Mouse (Mus musculus) cerebellum, adult 11-12 months (tissue): Measurements from ENCODE around the gene Slfn4.
"Not testable (repeated sequence)": the region's sequence is repeated elsewhere in the genome, so short reads cannot be mapped to it uniquely, and the experiment has no call there.

Experiments
- DNase-seq: peaks from one replicate; pipeline ENCODE4 v3.0.0; 2022

Slfn4 gene

GRCm38 (mm10) chr11:83174948-83175539 lies at the start of gene Slfn4:
Slfn4 (plus strand) TSS chr11:83175186.
- DNase-seq, result no peak

DNA sequence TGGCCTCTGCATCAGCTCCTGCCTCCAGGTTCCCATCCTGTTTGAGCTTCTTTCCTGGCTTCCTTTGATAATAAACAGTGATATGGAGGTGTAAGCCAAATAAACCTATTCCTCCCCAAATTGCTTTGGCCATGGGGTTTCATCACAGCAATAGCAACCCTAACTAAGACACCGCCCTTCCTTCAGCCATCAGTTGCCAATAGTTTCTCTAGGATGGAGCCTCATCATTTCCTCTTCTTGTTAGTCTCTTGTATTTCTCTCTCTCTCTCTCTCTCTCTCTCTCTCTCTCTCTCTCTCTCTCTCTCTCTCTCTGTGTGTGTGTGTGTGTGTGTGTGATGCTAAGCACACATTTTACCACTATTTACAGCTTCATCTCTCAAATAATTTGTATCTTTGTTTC lies 49.4 kb upstream of the Slfn4 start:
- not testable (repeated sequence) for DNase-seq

GRCm38 (mm10) chr11:83137253-83137652 lies 37.7 kb upstream of the Slfn4 start:
- not testable (repeated sequence) for DNase-seq

- DNase-seq, result not testable (repeated sequence)
Observed at GRCm38 (mm10) chr11:83148939-83149338, 26.0 kb upstream of the Slfn4 start.

DNA sequence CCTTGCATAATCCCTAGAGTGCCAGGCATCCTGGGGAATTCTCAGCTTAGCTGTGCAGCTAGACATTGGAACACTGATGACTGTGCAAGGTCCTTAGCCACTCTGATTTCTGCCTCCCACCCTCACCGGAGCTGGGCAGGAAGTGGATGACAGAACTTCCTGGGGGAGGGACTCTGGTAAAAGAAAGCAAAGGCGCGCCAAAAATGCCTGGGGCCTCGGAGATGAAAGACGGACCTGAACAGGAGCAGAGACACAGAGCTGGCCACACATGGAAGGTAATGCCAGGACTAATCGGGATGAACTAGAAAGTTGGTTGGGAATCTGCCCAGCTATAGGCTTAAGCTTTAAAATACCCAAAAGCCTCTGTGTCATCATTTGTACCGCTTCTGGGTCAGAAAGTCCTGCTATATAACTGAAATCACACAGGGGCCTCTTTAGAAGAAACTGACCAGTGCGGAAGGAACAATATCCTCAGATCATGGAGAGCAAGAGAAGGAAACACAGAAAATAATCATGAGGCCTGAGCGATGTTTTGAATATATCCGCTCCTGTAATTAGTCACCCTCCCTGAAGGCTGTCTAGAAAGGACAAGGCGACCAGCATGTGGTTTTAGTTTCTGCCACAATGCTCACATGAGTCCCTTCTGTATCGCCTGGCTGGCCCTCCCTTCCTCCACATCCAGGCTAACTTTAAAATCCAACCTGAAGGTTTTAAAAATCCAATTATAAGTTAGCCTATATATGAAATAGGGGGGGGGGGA lies 16.3 kb downstream of the Slfn4 start, which contains the start of gene Slfn3:
Slfn3 (plus strand) TSS at position 197 of the 760 bp plus-strand sequence.
- DNase-seq, result peak; percentile 4

DNA sequence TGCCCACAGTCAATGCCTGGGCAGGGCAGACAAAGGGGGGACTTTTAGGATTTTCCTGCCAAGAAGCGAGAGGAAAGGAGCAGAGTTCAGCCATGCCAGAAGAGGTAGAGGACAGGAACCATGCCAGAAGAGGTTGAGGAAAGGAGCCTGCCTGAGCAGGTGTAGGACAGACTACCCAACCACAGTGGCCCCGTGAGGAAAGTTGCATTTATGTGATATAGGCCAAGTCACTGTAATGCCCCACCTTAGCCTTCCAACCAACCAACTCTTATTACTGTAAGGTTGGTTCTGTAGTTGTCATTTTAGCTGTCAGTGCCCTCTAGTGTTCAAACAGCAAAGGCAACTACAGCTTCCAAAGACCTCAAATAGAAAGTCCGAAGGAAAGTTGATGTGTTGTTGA lies 17.0 kb downstream of the Slfn4 start:
- DNase-seq, result no peak

GRCm38 (mm10) chr11:83205002-83205401 lies 30.0 kb downstream of the Slfn4 start:
- DNase-seq, result no peak

DNA sequence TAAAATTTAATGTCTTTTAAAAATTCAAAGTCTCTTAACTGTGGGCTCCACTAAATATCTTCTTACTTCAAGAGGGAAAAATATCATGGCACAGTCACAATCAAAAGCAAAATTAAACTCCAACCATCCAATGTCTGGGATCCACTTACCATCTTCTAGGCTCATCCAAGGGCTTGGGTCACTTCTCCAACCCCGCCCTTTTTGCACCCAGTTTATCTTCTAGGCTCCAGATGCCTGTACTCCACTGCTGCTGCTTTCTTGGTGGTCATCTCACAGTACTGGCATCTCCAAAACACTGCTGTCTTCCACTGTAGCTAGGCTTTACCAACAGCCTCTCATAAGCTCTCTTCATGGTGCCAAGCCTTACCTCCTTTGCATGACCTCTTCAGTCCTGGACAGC lies 41.1 kb downstream of the Slfn4 start:
- DNase-seq, result no peak

GRCm38 (mm10) chr11:83221328-83221877 lies 46.4 kb downstream of the Slfn4 start:
- DNase-seq, result no peak

GRCm38 (mm10) chr11:83223367-83223766 lies 48.4 kb downstream of the Slfn4 start:
- no peak for DNase-seq

GRCm38 (mm10) chr11:83223793-83224192 lies 48.8 kb downstream of the Slfn4 start:
- DNase-seq, result not testable (repeated sequence)

DNA sequence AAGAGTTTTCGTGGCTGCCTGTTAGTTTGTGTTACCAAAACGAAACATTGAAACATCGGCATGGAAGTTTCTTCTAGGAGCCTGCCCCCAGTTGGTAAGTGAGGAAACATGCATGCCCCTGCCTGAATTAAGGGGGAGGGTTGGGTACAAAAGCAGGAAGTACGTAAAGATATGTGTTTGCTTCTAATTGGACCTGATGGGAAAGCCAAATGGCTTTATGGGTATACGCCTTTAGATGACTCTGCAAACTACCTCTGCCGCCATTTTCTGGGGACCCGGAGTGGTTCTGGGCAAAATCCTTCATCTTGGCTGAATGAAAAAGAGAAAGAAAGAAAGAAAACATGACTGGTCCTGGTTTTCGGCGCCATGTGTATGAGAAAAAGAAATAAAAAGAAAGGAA lies 49.2 kb downstream of the Slfn4 start:
- DNase-seq, result no peak

GRCm38 (mm10) chr11:83224750-83225149 lies 49.8 kb downstream of the Slfn4 start:
- DNase-seq, result no peak

DNA sequence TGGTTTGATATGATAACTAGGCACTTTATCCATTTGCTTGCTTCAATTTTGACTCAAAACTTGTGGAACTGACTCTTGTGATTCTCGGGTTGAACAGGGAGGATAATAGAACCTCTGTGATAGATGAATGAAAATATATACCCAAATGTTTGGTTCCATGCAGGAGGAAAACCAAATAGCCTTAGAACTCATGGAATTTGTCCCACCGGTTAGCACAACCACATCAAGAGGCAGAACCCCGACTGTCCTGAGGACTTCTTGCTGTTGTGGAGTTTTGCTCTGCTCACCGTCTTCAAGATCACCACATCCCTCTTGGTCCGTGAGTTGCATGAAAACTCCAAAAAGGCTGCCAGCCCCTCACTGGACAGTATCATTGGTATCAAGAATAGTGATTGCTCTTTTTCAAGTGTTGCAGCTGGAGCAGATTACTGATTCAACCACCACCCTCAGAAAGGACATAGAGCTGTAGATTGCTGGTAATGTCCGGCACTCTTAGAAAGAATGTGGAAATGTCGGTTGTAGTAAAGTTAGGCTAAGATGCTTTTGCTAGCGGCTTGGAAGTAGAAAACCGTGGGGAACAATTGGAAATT lies 50.5 kb downstream of the Slfn4 start:
- DNase-seq, result no peak

DNA sequence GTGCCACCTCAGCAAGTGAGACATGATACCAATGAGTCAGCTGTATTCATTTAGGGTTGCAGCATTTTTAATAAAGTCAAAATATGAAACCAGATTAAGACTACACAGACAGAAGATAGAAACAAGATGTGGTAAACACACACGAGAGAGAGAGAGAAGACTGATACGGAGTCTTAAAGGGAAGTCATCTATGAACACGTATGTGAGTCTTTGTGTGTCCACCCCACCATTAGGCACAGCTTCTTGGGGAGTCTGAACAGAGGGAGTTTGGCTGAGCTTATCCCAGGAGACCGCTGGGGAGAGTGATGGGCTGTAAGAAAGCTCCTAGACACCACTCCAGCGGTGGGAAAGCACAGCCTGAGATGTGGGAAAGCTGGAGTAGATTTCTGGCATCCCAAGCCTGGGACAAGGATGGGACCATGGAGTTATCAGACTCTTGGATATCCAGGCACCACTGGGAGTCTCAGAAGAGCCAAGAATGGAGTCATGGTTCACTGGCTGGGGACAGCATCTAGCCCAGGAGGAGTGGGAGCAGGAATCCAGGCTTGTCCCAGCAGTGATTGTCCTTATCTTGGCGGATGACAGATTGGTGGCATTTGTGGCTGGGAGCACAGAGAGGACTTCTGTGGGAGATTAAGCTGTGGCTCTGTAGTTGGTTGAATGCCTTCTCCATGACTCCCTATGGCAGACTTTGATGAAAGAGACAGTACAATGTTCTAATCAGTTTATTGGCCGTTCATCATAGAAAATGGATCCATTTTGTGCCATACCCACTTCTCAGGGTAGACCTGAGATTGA lies 53.1 kb downstream of the Slfn4 start:
- no peak for DNase-seq

DNA sequence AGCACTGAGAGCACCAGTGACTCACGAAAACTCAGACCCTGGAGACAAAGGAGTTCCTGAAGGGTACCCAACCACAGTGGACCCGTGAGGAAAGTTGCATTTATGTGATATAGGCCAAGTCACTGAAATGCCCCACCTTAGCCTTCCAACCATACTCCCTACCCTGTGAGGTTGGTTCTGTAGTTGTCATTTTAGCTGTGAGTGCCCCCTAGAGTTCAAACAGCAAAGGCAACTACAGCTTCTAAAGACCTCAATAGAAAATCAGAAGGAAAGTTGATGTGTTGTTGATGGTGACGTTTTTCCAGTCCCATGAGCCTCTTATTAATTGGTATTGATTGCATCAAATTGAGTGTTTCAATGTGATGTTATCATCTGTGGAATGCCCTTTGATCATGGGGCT lies 56.0 kb downstream of the Slfn4 start:
- no peak for DNase-seq

DNA sequence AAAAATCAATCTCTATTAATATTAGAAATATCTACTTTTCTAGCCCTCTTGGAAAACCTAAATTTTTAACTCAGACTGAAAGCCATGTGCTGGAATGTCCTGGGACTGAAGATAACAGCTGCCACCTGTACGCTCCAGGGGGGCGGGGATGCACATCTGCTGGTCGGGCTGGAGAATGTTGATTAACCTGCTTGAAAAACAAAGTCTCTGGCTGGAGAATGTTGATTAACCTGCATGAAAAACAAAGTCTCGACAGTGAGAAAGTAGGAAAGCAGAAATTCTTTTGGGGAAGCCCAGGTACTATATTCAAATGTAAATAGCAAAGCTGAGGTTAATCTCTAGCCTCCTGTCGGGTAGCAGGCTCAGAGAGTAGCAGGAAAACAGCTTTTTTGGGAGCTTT lies 58.6 kb downstream of the Slfn4 start:
- DNase-seq, result not testable (repeated sequence)

DNA sequence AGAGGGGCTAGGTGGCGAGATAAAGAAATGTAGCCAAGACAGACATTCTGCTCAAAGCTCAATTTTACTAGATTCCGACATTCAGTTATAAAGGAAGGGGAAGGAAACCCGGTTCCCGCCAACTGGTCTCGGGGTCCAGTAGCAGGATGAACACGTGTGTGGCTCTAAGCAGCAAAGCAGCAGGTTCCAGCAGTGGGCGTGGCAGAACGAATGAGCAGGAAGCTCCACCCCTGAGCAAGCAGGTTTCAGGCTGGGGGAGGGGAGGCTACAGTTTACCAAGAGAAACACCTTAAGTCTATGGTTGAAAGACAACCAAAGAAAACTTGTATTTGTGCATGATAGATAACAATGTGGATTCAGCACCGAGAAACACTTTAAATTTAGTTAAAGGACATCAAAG lies 62.4 kb downstream of the Slfn4 start:
- DNase-seq, result not testable (repeated sequence)

DNA sequence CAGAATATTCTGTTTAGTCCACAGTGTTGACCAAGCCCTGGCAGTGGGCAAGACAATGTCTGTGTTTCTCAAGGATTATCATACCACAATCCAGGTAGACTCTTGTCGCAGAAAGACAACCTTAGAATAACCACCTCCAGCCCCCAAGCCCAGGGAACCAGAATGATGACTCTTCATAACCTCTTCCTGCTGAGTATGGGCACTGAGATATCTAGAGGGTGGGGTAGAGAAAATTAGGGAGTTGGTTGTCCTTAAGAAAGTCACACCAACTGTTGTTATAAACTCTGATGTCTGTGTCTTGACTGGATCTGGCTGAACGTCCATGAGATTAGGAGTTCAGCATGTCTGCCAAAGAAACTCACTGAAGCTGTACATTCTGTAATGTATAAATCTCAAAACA lies 63.4 kb downstream of the Slfn4 start:
- no peak for DNase-seq

DNA sequence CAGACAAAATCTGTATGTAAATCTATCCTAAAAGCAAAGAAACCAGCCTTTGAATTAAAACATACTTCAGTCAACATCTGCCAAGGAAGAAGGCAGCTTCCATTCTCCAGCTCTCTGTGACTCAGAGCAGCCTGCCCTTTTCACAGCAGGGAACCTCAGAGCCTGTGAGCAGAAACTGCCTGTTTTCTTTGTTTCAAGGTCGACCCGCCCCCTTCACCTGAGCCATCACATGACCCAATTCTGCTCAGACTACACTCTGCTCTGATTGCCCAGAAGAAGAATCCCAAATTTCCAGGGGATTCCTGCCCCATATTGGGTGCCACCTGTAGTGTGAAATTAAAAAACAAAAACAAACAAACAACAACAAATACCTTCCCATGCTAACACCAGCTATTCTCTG lies 64.8 kb downstream of the Slfn4 start:
- DNase-seq, result no peak
